Mouse (Mus musculus) kidney, postnatal 36 days (tissue): ENCODE data around the gene Asb17.

ENCODE experiments used
- DNase-seq, 2 experiments: peaks; one replicate each; pipeline ENCODE4 v3.0.0; 2021 to 2022; ENCODE audit warnings: mixed read lengths in 2 of 2

Asb17 gene

DNA sequence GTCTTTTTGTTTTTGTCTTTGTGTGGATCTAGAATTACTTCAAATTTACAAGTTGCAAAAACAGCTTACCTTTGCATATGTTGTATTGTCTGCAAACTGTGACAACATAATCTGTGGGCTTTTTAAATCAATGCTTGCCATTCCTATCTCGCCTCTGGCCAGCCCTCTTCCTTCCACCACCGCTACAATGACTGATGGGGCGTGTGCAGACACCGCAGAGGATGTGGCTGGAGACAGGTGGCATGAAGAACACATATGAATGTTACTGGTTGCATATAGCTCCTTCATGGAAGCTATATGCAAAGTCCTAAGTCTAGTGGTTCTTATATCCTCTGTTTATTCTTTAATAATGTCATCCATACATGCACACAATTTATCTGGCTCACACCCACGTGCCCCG, 53.2 kb downstream of the Asb17 start:
- no peak for DNase-seq

DNA sequence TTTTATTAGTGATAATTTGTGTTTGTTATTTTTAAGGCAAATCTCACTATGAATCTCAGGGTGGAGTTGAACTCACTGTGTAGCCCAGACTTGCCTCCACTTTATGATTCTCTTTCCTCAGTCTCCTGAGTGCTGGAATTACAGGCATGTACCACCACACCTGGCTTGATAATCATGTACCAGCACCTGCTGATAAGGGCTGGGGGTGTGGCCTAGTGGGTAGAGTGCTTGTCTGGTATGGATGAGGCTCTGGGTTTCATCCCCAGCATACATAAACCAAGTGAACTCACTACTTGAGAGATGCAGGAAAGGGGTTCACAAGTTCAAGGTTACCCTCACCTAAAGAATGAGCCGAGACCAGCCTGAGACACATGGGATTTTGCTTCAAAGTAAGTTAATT, 57.9 kb downstream of the Asb17 start:
- DNase-seq = no peak

DNA sequence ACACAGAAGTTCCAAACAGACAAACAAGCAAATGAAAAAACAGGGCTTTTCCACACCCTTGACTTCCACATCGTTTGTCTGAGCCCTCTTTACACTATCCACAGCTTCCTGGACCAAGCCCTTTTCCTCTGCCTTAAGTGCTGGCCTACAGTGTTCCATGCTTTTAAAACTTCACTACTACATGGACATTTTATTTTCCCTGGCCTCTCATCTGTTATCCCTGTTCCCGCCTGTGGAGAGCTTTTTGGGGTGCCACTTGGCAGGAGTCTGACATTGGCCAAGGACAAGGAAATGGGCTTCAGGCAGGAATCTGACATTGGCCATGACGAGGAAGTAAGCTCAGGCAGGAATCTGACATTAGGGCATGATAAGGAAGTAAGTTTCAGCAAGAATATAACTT, 58.6 kb downstream of the Asb17 start:
- no peak for DNase-seq

DNA sequence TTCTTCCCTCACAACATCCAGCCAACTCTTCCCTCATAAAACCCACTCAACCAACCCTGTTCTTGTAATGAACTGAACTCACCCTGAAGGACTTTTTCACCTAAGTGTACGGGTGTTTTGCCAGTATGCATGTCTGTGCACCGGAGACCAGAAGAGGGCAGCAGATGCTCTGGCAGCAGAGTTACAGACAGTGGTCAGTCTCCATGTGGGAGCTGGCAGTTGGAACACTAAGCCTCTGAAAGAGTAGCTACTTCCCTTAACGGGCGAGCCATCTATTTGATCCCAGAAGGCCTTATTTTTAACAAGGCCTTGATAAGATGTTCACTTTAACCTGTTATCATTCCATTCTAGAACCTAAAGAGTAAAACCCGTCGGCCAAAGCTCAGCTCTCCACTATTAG, 60.6 kb downstream of the Asb17 start:
- DNase-seq = peak; percentile 78 to 84
